Mouse (Mus musculus) CH12.LX (cell line): ENCODE data around the gene 9130213A22Rik. TPM values are rescaled to one million over a fixed set of nuclear protein-coding genes. Genes with fewer than 3 reads are reported as not detected.

ENCODE experiments used
- DNase-seq: peaks from one replicate; pipeline ENCODE4 v3.0.0-alpha.2; 2013; ENCODE audit errors: extremely low read depth
- H3K27ac ChIP-seq: 2 replicates; pipeline ENCODE4 v1.5.1; 2012; ENCODE audit warnings: low read depth, mild to moderate bottlenecking, control low read depth, moderate library complexity; ENCODE audit not compliant: insufficient read depth
- H3K27me3 ChIP-seq: replicated peaks from 2 replicates; pipeline ENCODE3; 2012; ENCODE audit warnings: inconsistent platforms
- H3K36me3 ChIP-seq, 2 experiments: replicated peaks in 1 of 2; 2 replicates each; pipeline versions ENCODE3 to v1.6.1; 2012; ENCODE audit warnings: inconsistent platforms in 1 of 2, low read length in 1 of 2, mild to moderate bottlenecking in 1 of 2, mixed read lengths in 1 of 2, moderate library complexity in 1 of 2; ENCODE audit not compliant: control insufficient read depth in 1 of 2, insufficient read depth in 1 of 2
- H3K4me1 ChIP-seq, 2 experiments: 2 replicates each; pipeline ENCODE4 v1.6.1; 2012; ENCODE audit warnings: inconsistent platforms in 1 of 2, moderate library complexity in 1 of 2; ENCODE audit not compliant: insufficient read depth in 2 of 2, control insufficient read depth in 1 of 2
- H3K4me2 ChIP-seq: 2 replicates; pipeline ENCODE4 v1.6.1; 2012; ENCODE audit warnings: low read depth, mild to moderate bottlenecking, control low read depth; ENCODE audit not compliant: poor library complexity, insufficient read depth, severe bottlenecking
- H3K4me3 ChIP-seq, 3 experiments: fragments of 150-350 bp in 1 of 3; sonication (generic) in 1 of 3; replicated peaks in 1 of 3; 2 replicates each; pipeline versions ENCODE3 to v1.5.1; 2011 to 2012; ENCODE audit warnings: low read depth in 2 of 3, low read length in 2 of 3, mild to moderate bottlenecking in 2 of 3, moderate library complexity in 2 of 3, control low read depth in 1 of 3, improper control_type of control experiment in 1 of 3, inconsistent platforms in 1 of 3, mixed read lengths in 1 of 3; ENCODE audit not compliant: poor library complexity in 1 of 3
- H3K79me2 ChIP-seq: replicated peaks from 2 replicates; pipeline ENCODE4 v1.6.1; 2012; ENCODE audit warnings: mild to moderate bottlenecking, moderate library complexity; ENCODE audit not compliant: control insufficient read depth, poor library complexity, insufficient read depth, severe bottlenecking; ENCODE audit errors: extremely low read depth
- H3K9ac ChIP-seq: 2 replicates; pipeline ENCODE4 v1.6.1; 2012; ENCODE audit warnings: low read depth, mild to moderate bottlenecking, control low read depth, moderate library complexity; ENCODE audit not compliant: insufficient read depth
- H3K9me3 ChIP-seq: replicated peaks from 2 replicates; pipeline ENCODE3; 2012; ENCODE audit warnings: low read length, inconsistent platforms, mixed read lengths
- BHLHE40 ChIP-seq: IDR thresholded peaks from 2 replicates; pipeline ENCODE4 v1.6.1; 2011; ENCODE audit warnings: mild to moderate bottlenecking, low read depth, low read length, improper control_type of control experiment
- CHD1 ChIP-seq: IDR thresholded peaks from 2 replicates; pipeline ENCODE4 v1.6.1; 2012; ENCODE audit warnings: low read depth, low read length, improper control_type of control experiment, inconsistent platforms
- CHD2 ChIP-seq: IDR thresholded peaks from 2 replicates; pipeline ENCODE4 v1.6.1; 2011; ENCODE audit warnings: low read length, improper control_type of control experiment
- CTCF ChIP-seq, 2 experiments: IDR thresholded peaks in 1 of 2; conservative IDR thresholded peaks in 1 of 2; 2 replicates each; pipeline ENCODE4 v1.5.1; 2011 to 2012; ENCODE audit warnings: low read depth in 2 of 2, low read length in 2 of 2, improper control_type of control experiment in 1 of 2, inconsistent platforms in 1 of 2, mild to moderate bottlenecking in 1 of 2, moderate library complexity in 1 of 2
- E2F4 ChIP-seq: IDR thresholded peaks from 2 replicates; pipeline ENCODE4 v1.6.1; 2011; ENCODE audit warnings: low read depth, low read length, improper control_type of control experiment; ENCODE audit not compliant: insufficient replicate concordance
- ELF1 ChIP-seq: IDR thresholded peaks from 2 replicates; pipeline ENCODE4 v1.6.1; 2014; ENCODE audit warnings: low read depth, mild to moderate bottlenecking, inconsistent platforms, low read length, improper control_type of control experiment
- EP300 ChIP-seq: IDR thresholded peaks from 2 replicates; pipeline ENCODE4 v1.6.1; 2011; ENCODE audit warnings: low read length, improper control_type of control experiment
- ETS1 ChIP-seq: conservative IDR thresholded peaks from 2 replicates; pipeline ENCODE4 v1.6.1; 2012; ENCODE audit warnings: low read depth, mild to moderate bottlenecking, inconsistent platforms, low read length, improper control_type of control experiment, moderate library complexity
- GABPA ChIP-seq: IDR thresholded peaks from 2 replicates; pipeline ENCODE4 v1.6.1; 2012; ENCODE audit warnings: low read depth, low read length, improper control_type of control experiment, inconsistent platforms; ENCODE audit not compliant: insufficient replicate concordance
- HCFC1 ChIP-seq: IDR thresholded peaks from 2 replicates; pipeline ENCODE4 v1.6.1; 2012; ENCODE audit warnings: low read depth, mild to moderate bottlenecking, inconsistent platforms, low read length, improper control_type of control experiment
- IRF4 ChIP-seq: IDR thresholded peaks from 2 replicates; pipeline ENCODE4 v1.6.1; 2014; ENCODE audit warnings: low read depth, mild to moderate bottlenecking, inconsistent platforms, low read length, improper control_type of control experiment
- JUN ChIP-seq: IDR thresholded peaks from 2 replicates; pipeline ENCODE4 v1.6.1; 2011; ENCODE audit warnings: low read depth, mild to moderate bottlenecking, low read length, improper control_type of control experiment, moderate library complexity; ENCODE audit not compliant: insufficient read depth
- JUND ChIP-seq: conservative IDR thresholded peaks from 2 replicates; pipeline ENCODE4 v1.6.1; 2011; ENCODE audit warnings: low read depth, low read length, improper control_type of control experiment
- KAT2A ChIP-seq: IDR thresholded peaks from 2 replicates; pipeline ENCODE4 v1.6.1; 2012; ENCODE audit warnings: low read length, improper control_type of control experiment, inconsistent platforms; ENCODE audit not compliant: insufficient replicate concordance
- MAFK ChIP-seq: IDR thresholded peaks from 2 replicates; pipeline ENCODE4 v1.6.1; 2011; ENCODE audit warnings: low read length, improper control_type of control experiment; ENCODE audit not compliant: insufficient replicate concordance
- MAX ChIP-seq: IDR thresholded peaks from 2 replicates; pipeline ENCODE4 v1.6.1; 2011; ENCODE audit warnings: low read length, improper control_type of control experiment
- MAZ ChIP-seq: IDR thresholded peaks from 2 replicates; pipeline ENCODE4 v1.6.1; 2012; ENCODE audit warnings: low read depth, mild to moderate bottlenecking, inconsistent platforms, low read length, improper control_type of control experiment, moderate library complexity
- MEF2A ChIP-seq: IDR thresholded peaks from 2 replicates; pipeline ENCODE4 v1.6.1; 2014; ENCODE audit warnings: low read depth, mild to moderate bottlenecking, inconsistent platforms, low read length, improper control_type of control experiment, borderline replicate concordance
- MXI1 ChIP-seq: IDR thresholded peaks from 2 replicates; pipeline ENCODE4 v1.6.1; 2011; ENCODE audit warnings: mild to moderate bottlenecking, low read depth, low read length, improper control_type of control experiment
- MYC ChIP-seq: IDR thresholded peaks from 2 replicates; pipeline ENCODE4 v1.6.1; 2011; ENCODE audit warnings: low read depth, mild to moderate bottlenecking, improper control_type of control experiment, low read length
- NELFE ChIP-seq: IDR thresholded peaks from 2 replicates; pipeline ENCODE4 v1.6.1; 2011; ENCODE audit warnings: low read depth, low read length, improper control_type of control experiment
- NRF1 ChIP-seq: IDR thresholded peaks from 2 replicates; pipeline ENCODE4 v1.6.1; 2014; ENCODE audit warnings: low read depth, mild to moderate bottlenecking, inconsistent platforms, low read length, improper control_type of control experiment, moderate library complexity
- PAX5 ChIP-seq: IDR thresholded peaks from 2 replicates; pipeline ENCODE4 v1.6.1; 2012; ENCODE audit warnings: low read length, inconsistent platforms, mixed read lengths
- POLR2A ChIP-seq: IDR thresholded peaks from 2 replicates; pipeline ENCODE4 v1.6.1; 2011; ENCODE audit warnings: low read depth, mild to moderate bottlenecking, improper control_type of control experiment, low read length
- POLR2AphosphoS2 ChIP-seq: IDR thresholded peaks from 2 replicates; pipeline ENCODE4 v1.6.1; 2011; ENCODE audit warnings: low read depth, low read length, improper control_type of control experiment
- RAD21 ChIP-seq: IDR thresholded peaks from 2 replicates; pipeline ENCODE4 v1.6.1; 2011; ENCODE audit warnings: low read depth, mild to moderate bottlenecking, low read length, improper control_type of control experiment, moderate library complexity
- RCOR1 ChIP-seq: conservative IDR thresholded peaks from 2 replicates; pipeline ENCODE4 v1.6.1; 2012; ENCODE audit warnings: low read depth, mild to moderate bottlenecking, inconsistent platforms, low read length, improper control_type of control experiment
- SIN3A ChIP-seq: IDR thresholded peaks from 2 replicates; pipeline ENCODE4 v1.6.1; 2012; ENCODE audit warnings: low read length, improper control_type of control experiment, inconsistent platforms
- SMC3 ChIP-seq: IDR thresholded peaks from 2 replicates; pipeline ENCODE4 v1.6.1; 2011; ENCODE audit warnings: low read depth, low read length, improper control_type of control experiment
- TBP ChIP-seq: conservative IDR thresholded peaks from 2 replicates; pipeline ENCODE4 v1.6.1; 2011; ENCODE audit warnings: low read depth, low read length, improper control_type of control experiment
- TCF12 ChIP-seq: IDR thresholded peaks from 2 replicates; pipeline ENCODE4 v1.6.1; 2014; ENCODE audit warnings: low read depth, mild to moderate bottlenecking, inconsistent platforms, low read length, improper control_type of control experiment
- UBTF ChIP-seq: IDR thresholded peaks from 2 replicates; pipeline ENCODE4 v1.6.1; 2012; ENCODE audit warnings: low read depth, mild to moderate bottlenecking, inconsistent platforms, low read length, improper control_type of control experiment, moderate library complexity
- USF1 ChIP-seq: IDR thresholded peaks from 2 replicates; pipeline ENCODE4 v1.6.1; 2014; ENCODE audit warnings: low read depth, mild to moderate bottlenecking, inconsistent platforms, low read length, improper control_type of control experiment
- USF2 ChIP-seq: conservative IDR thresholded peaks from 2 replicates; pipeline ENCODE4 v1.6.1; 2011; ENCODE audit warnings: low read depth, low read length, improper control_type of control experiment
- ZC3H11A ChIP-seq: IDR thresholded peaks from 2 replicates; pipeline ENCODE4 v1.6.1; 2012; ENCODE audit warnings: low read depth, mild to moderate bottlenecking, inconsistent platforms, low read length, improper control_type of control experiment
- ZKSCAN1 ChIP-seq: IDR thresholded peaks from 2 replicates; pipeline ENCODE4 v1.6.1; 2012; ENCODE audit warnings: low read depth, inconsistent platforms, low read length, improper control_type of control experiment, borderline replicate concordance
- ZMIZ1 ChIP-seq: IDR thresholded peaks from 2 replicates; pipeline ENCODE4 v1.6.1; 2012; ENCODE audit warnings: low read depth, mild to moderate bottlenecking, inconsistent platforms, low read length, improper control_type of control experiment
- ZNF384 ChIP-seq: IDR thresholded peaks from 2 replicates; pipeline ENCODE4 v1.6.1; 2012; ENCODE audit warnings: low read depth, low read length, improper control_type of control experiment, inconsistent platforms
- dilution Hi-C: fragments of 300-500 bp; cut with MboI; formaldehyde crosslinking; loops from 2 replicates; pipeline ENCODE4 v1.14.3; 2020; ENCODE audit warnings: low sequenced_read_pairs; ENCODE audit not compliant: extremely low pct_unique_long_range_greater_than_20kb, extremely low pct_ligation_motif_present
- in situ Hi-C: fragments of 300-500 bp; cut with MboI; formaldehyde crosslinking; loops from 3 replicates; pipeline ENCODE4 v1.14.3; 2019; ENCODE audit warnings: low sequenced_read_pairs, low pct_ligation_motif_present, low pct_unique_long_range_greater_than_20kb, mixed read lengths
- polyA plus RNA-seq: library from polyadenylated mRNA; unstranded; fragments of >175 nt; gene quantifications from 2 replicates; pipeline ENCODE4 v1.2.1, GENCODE M21; 2012; ENCODE audit warnings: low read depth; ENCODE audit not compliant: insufficient read length
- total RNA-seq, 2 experiments: library from RNA; depleted of rRNA; stranded (reverse); fragments of 300-350 nt in 1 of 2; fragments of >200 nt in 1 of 2; gene quantifications; 2 replicates each; pipeline ENCODE4 v1.2.3; 2012 to 2014

9130213A22Rik gene
- total and polyA plus RNA-seq, 3 experiments, result not detected

DNA sequence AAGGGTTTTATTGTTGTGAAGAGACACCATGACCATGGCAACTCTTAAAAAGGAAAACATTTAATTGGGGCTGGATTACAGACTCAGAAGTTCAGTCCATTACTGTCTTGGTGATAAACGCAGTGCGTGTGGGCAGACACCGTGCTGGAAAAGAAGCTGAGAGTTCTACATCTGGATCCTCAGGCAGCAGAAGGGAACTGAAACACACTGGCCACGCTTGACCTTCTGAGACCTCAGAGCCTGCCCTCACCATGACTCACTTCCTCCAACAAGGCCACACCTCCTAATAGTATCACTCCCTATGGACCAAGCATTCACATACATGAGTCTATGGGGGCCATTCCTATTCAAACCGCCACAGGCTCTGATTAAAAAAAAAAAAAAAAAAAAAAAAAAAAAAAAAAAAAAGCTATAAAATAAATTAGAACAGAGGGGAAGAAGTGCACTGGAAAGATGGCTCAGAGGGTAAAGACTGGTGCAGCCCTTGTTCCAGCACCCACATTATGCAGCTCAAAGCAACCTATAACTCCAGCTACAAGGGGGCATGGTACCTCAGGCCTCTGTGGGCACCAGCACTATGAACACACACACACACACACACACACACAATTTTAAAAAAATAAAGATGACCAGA lies 43.5 kb downstream of the 9130213A22Rik start:
- Histone ChIP-seq H3K36me3 (no peaks in the 10 kb centered on the region), H3K27me3 (peaks cover 17% of the 10 kb centered on the region), H3K27ac (peak overlapping the region; percentile 60), H3K4me2 (peak overlapping the region; percentile 76), H3K79me2 (no peaks in the 10 kb centered on the region), H3K4me1 (peaks cover 24 to 54% of the 10 kb centered on the region in 2 experiments), H3K9me3 (peaks cover 4% of the 10 kb centered on the region), H3K4me3 (no peak overlapping the region), H3K9ac (no peak overlapping the region)
- dilution Hi-C loops (no loop called here), in situ Hi-C loops (loop anchor here (25.0 kb wide), 1 partner anchor 933 kb away; the partner anchor contains the start of genes Acadvl, Dlg4 and Dvl2)
- TF ChIP-seq JUN (peak; percentile 91), ZKSCAN1 (no peak), JUND (peak; percentile 94), PAX5 (no peak), CHD2 (peak; percentile 56; the same call in 1 of the 2 replicates), POLR2AphosphoS2 (no peak), USF2 (no peak), ZC3H11A (no peak), E2F4 (no peak), MAX (peak; percentile 84), MEF2A (peak; percentile 89), RAD21 (peak; percentile 1), ZMIZ1 (0 out of 2 replicates have a peak, but pooled peaks have one; percentile 50), ETS1 (peak; percentile 92), CTCF (conservative IDR thresholded peaks at IDR 0.05 in 1 of 2, IDR thresholded peaks at IDR 0.05 in 1 of 2; ENCODE audit: low read depth in 2 of 2, low read length in 2 of 2) (no peak), NRF1 (no peak), HCFC1 (peak; percentile 57), MXI1 (peak; percentile 77), RCOR1 (peak; percentile 92; the same call in 1 of the 2 replicates), KAT2A (0 out of 2 replicates have a peak, but pooled peaks have one; percentile 45), IRF4 (peak; percentile 99), UBTF (no peak), NELFE (peak; percentile 49), GABPA (no peak), ZNF384 (peak; percentile 93), TBP (peak; percentile 89), MYC (peak; percentile 94), USF1 (no peak), BHLHE40 (peak; percentile 91), MAZ (peak; percentile 53), TCF12 (peak; percentile 93), EP300 (peak; percentile 98), SMC3 (peak; percentile 30), SIN3A (peak; percentile 89), POLR2A (peak; percentile 79), ELF1 (peak; percentile 64; the same call in 1 of the 2 replicates), MAFK (peak; percentile 66; the same call in 1 of the 2 replicates), CHD1 (no peak)
- peak; percentile 92 for DNase-seq
